Mouse (Mus musculus): Measurements from ENCODE around the gene Zzef1. TPM values are rescaled to one million over a fixed set of nuclear protein-coding genes. Genes with fewer than 3 reads are reported as not detected.

Zzef1 gene
- polyA plus RNA-seq, 1 experiment: 104 TPM

- no peaks in the 10 kb centered on the region for H3K27me3 ChIP-seq (ENCODE audit: control insufficient read depth, insufficient read depth, low read length)
- H3K4me3 ChIP-seq (ENCODE audit: low read depth, low read length): no peak overlapping the region
- H3K36me3 ChIP-seq (ENCODE audit: control insufficient read depth, insufficient read depth, low read length): no peaks in the 10 kb centered on the region
- H3K27ac ChIP-seq (ENCODE audit: insufficient read depth, low read depth, low read length): no peak overlapping the region
- TF ChIP-seq CTCF (IDR thresholded peaks at IDR 0.05; ENCODE audit: extremely low read depth, insufficient read length, insufficient replicate concordance, low read depth, low read length) (no peak), POLR2A (IDR thresholded peaks at IDR 0.05; ENCODE audit: low read depth, low read length) (no peak)
- H3K4me1 ChIP-seq (ENCODE audit: control insufficient read depth, insufficient read depth, insufficient read length, low read length): no peaks in the 10 kb centered on the region
Observed at GRCm38 (mm10) chr11:72792033-72792432, 4.0 kb upstream of the Zzef1 start.

- no peaks in the 10 kb centered on the region for H3K36me3 ChIP-seq (ENCODE audit: control insufficient read depth, insufficient read depth, low read length)
- H3K4me1 ChIP-seq (ENCODE audit: control insufficient read depth, insufficient read depth, insufficient read length, low read length): peaks cover 8% of the 10 kb centered on the region; the same call in 1 of the 2 replicates
- WGBS: 6% methylated on average over 14 of the region's 14 CpGs
- H3K4me3 ChIP-seq (ENCODE audit: low read depth, low read length): peak overlapping the region; percentile 85
- no peak for TF ChIP-seq POLR2A (IDR thresholded peaks at IDR 0.05; ENCODE audit: low read depth, low read length)
- TF ChIP-seq CTCF (IDR thresholded peaks at IDR 0.05; ENCODE audit: extremely low read depth, insufficient read length, insufficient replicate concordance, low read depth, low read length): no peak
- H3K27me3 ChIP-seq (ENCODE audit: control insufficient read depth, insufficient read depth, low read length): no peaks in the 10 kb centered on the region
- peak overlapping the region; percentile 88 for H3K27ac ChIP-seq (ENCODE audit: insufficient read depth, low read depth, low read length)
Observed at GRCm38 (mm10) chr11:72795149-72795454, 924 bp upstream of the Zzef1 start.

- Histone ChIP-seq H3K36me3 (ENCODE audit: control insufficient read depth, insufficient read depth, low read length) (no peaks in the 10 kb centered on the region), H3K4me1 (ENCODE audit: control insufficient read depth, insufficient read depth, insufficient read length, low read length) (peaks cover 13% of the 10 kb centered on the region; the same call in 1 of the 2 replicates), H3K27me3 (ENCODE audit: control insufficient read depth, insufficient read depth, low read length) (no peaks in the 10 kb centered on the region), H3K4me3 (ENCODE audit: low read depth, low read length) (peak overlapping the region; percentile 85), H3K27ac (ENCODE audit: insufficient read depth, low read depth, low read length) (peak overlapping the region; percentile 81)
- TF ChIP-seq POLR2A (IDR thresholded peaks at IDR 0.05; ENCODE audit: low read depth, low read length) (no peak; the same call in 1 of the 2 replicates), CTCF (IDR thresholded peaks at IDR 0.05; ENCODE audit: extremely low read depth, insufficient read length, insufficient replicate concordance, low read depth, low read length) (no peak)
- WGBS: under 1% methylated on average over 42 of the region's 42 CpGs
Observed at GRCm38 (mm10) chr11:72796296-72796687, 266 bp downstream of the Zzef1 start.

DNA sequence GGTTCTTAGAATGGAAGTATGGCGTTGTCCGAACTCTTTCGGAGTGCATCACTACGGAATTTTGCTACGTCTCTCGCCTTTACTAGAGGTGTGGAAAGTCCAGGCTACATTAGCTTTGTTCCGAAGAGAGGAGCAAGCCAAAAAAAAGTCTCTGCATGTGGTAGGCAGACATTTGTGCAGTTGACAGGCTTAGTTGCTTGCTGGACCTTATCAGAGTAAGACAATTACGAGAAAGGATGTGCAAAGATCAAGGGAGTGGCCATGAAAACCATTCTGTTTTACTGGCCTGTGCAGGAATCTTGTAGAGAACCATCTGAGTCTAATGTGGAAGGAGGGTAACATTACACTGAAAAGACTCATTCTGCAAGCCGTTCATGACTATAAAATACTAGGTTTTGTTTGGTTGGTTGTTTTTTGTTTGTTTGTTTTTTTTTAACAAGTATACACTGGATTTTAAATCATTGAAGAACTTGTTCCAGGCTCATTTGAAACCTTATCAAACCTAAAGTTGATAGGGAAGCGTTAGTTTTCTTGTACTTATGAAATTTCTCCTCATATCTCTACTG is 830 bp downstream of the Zzef1 start:
- H3K27ac ChIP-seq (ENCODE audit: insufficient read depth, low read depth, low read length): peak overlapping the region; percentile 81
- H3K4me1 ChIP-seq (ENCODE audit: control insufficient read depth, insufficient read depth, insufficient read length, low read length): peaks cover 13% of the 10 kb centered on the region; the same call in 1 of the 2 replicates
- WGBS: 6% methylated on average over 10 of the region's 10 CpGs
- peak overlapping the region; percentile 85 for H3K4me3 ChIP-seq (ENCODE audit: low read depth, low read length)
- TF ChIP-seq POLR2A (IDR thresholded peaks at IDR 0.05; ENCODE audit: low read depth, low read length) (no peak), CTCF (IDR thresholded peaks at IDR 0.05; ENCODE audit: extremely low read depth, insufficient read length, insufficient replicate concordance, low read depth, low read length) (no peak)
- no peaks in the 10 kb centered on the region for H3K36me3 ChIP-seq (ENCODE audit: control insufficient read depth, insufficient read depth, low read length)
- no peaks in the 10 kb centered on the region for H3K27me3 ChIP-seq (ENCODE audit: control insufficient read depth, insufficient read depth, low read length)

DNA sequence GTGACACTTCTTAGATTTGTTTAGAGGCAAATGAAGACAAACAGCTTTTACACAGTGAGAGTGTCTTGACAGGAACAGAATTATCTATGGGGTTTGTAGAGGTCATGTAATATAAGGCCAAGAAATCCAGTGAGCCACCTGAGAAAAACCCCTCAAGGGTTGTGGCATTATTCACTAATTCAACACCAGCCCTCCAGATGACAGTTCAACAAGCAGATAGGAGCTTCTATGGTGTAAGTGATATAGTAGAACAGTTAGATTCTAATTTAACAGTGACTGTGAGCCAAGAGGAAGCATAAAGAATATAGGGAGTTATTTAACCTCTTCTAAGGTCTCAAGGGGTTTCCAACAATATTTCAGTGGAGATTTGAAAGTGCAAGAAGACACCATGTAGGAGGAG is 2.1 kb downstream of the Zzef1 start:
- Histone ChIP-seq H3K4me3 (ENCODE audit: low read depth, low read length) (no peak overlapping the region), H3K4me1 (ENCODE audit: control insufficient read depth, insufficient read depth, insufficient read length, low read length) (peaks cover 23% of the 10 kb centered on the region), H3K27me3 (ENCODE audit: control insufficient read depth, insufficient read depth, low read length) (no peaks in the 10 kb centered on the region), H3K36me3 (ENCODE audit: control insufficient read depth, insufficient read depth, low read length) (0 out of 2 replicates have a peak, but pooled peaks cover 2% of the 10 kb centered on the region), H3K27ac (ENCODE audit: insufficient read depth, low read depth, low read length) (no peak overlapping the region)
- TF ChIP-seq POLR2A (IDR thresholded peaks at IDR 0.05; ENCODE audit: low read depth, low read length) (no peak), CTCF (IDR thresholded peaks at IDR 0.05; ENCODE audit: extremely low read depth, insufficient read length, insufficient replicate concordance, low read depth, low read length) (no peak)

DNA sequence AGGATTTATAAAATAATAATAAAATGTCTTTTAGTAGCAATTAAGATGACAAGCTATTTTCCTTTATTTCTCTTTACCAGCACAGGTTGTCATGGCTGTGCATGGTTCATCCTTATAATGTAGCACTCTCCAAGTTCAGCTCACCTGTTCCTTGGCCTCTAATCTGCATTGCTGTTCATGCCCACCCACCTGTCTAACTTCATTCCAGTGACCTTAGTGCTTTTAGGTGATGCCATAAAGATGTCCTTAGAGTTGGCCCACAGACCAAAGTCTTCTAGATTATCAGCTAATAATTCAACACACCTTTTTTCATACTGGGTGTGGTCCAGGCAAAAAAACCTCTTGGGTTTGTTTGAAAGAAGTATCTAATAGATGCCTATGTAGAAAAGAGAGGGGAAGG is 5.2 kb downstream of the Zzef1 start:
- TF ChIP-seq CTCF (IDR thresholded peaks at IDR 0.05; ENCODE audit: extremely low read depth, insufficient read length, insufficient replicate concordance, low read depth, low read length) (no peak), POLR2A (IDR thresholded peaks at IDR 0.05; ENCODE audit: low read depth, low read length) (no peak)
- Histone ChIP-seq H3K27me3 (ENCODE audit: control insufficient read depth, insufficient read depth, low read length) (no peaks in the 10 kb centered on the region), H3K4me3 (ENCODE audit: low read depth, low read length) (no peak overlapping the region), H3K4me1 (ENCODE audit: control insufficient read depth, insufficient read depth, insufficient read length, low read length) (peaks cover 38% of the 10 kb centered on the region), H3K27ac (ENCODE audit: insufficient read depth, low read depth, low read length) (no peak overlapping the region), H3K36me3 (ENCODE audit: control insufficient read depth, insufficient read depth, low read length) (peaks cover 5% of the 10 kb centered on the region)

DNA sequence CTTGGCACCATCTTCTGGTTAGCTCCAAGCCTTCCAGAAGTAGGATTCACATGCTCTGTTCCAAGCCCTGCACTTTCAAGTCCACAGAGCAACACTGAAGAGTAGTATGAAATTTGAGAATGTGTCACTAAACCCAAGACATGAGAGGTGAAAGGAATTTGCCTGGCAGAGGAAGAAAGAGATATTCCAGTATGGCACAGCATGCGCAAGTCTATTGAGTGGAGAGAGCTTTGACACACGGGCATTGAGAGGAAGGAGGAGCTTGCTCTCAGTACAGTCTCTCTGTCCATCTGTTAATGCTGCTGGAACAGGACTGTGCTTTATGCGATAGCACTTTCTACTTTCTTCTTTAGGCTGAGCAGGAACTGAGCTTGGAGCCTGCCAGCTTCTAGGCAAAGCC is 7.0 kb downstream of the Zzef1 start:
- 48% methylated on average over 3 of the region's 3 CpGs for WGBS
- Histone ChIP-seq H3K27ac (ENCODE audit: insufficient read depth, low read depth, low read length) (peak overlapping the region; percentile 68), H3K4me1 (ENCODE audit: control insufficient read depth, insufficient read depth, insufficient read length, low read length) (peaks cover 48% of the 10 kb centered on the region), H3K36me3 (ENCODE audit: control insufficient read depth, insufficient read depth, low read length) (peaks cover 5% of the 10 kb centered on the region), H3K27me3 (ENCODE audit: control insufficient read depth, insufficient read depth, low read length) (no peaks in the 10 kb centered on the region), H3K4me3 (ENCODE audit: low read depth, low read length) (no peak overlapping the region)
- TF ChIP-seq POLR2A (IDR thresholded peaks at IDR 0.05; ENCODE audit: low read depth, low read length) (no peak), CTCF (IDR thresholded peaks at IDR 0.05; ENCODE audit: extremely low read depth, insufficient read length, insufficient replicate concordance, low read depth, low read length) (no peak)

Data from small intestine, adult 2 months (tissue).